Mouse (Mus musculus): Measurements from ENCODE around the gene Fam129b. TPM values are rescaled to one million over a fixed set of nuclear protein-coding genes. Genes with fewer than 3 reads are reported as not detected.
A peak's percentile ranks its signal among the peaks of the same experiment; 100 is the strongest.

Fam129b gene
- polyA plus RNA-seq, 1 experiment from 2014 or later: 47.9 TPM

DNA sequence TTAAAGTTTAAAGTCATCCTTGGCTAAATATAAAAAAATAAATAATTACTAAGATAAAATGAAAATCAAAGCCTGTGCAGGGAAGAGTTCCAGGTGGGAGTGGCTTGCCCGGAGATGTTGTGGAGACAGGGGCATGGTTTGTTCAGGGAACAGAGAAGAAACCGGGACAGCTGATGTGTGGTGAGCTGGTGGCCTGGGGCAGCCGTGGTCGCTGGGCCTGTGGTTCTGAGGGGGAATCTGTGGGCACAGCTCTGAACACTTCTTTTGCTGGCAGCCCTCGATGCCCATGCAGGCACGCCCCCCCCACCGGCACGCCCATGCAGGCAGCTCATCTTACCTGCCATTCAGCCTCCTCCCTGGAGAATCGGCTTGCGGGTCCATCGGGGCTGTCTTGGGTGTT is 71.5 kb downstream of the Fam129b start:
- 91% methylated on average over 11 of the region's 11 CpGs for WGBS
- Histone ChIP-seq H3K27me3 (ENCODE audit: low read depth, poor library complexity, severe bottlenecking) (no peaks in the 10 kb centered on the region), H3K9me3 (replicated peaks) (no peaks in the 10 kb centered on the region), H3K4me1 (0 out of 2 replicates have a peak, but pooled peaks cover 3% of the 10 kb centered on the region), H3K4me3 (no peak overlapping the region), H3K36me3 (peaks cover 43% of the 10 kb centered on the region), H3K27ac (no peak overlapping the region)
- no peak for DNase-seq (ENCODE audit: low spot score)

DNA sequence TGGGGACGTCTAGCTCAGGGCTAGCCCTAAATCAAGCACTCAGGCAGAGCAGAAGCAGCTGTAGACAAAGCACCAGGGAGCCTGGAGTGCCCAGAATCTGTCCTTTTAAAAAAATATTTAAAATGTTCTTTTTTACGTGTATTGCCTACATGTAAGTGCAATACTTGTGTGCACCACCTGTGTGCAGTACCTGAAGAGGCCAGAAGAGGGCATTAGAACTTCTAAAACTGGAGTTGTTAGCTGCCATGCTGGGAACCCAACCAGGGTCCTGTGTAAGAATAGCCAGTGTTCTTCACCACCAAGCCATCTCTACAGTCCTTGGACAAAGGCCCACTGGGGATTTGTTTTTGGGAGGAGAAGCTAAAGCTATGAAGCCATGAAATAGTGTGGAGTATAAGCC is 78.7 kb downstream of the Fam129b start:
- Histone ChIP-seq H3K27me3 (ENCODE audit: low read depth, poor library complexity, severe bottlenecking) (no peaks in the 10 kb centered on the region), H3K36me3 (peaks cover 50% of the 10 kb centered on the region), H3K27ac (no peak overlapping the region), H3K9me3 (replicated peaks) (no peaks in the 10 kb centered on the region), H3K4me3 (no peak overlapping the region), H3K4me1 (no peaks in the 10 kb centered on the region; the same call in 1 of the 2 replicates)
- DNase-seq (ENCODE audit: low spot score): no peak
- WGBS: 92% methylated on average over 2 of the region's 2 CpGs

DNA sequence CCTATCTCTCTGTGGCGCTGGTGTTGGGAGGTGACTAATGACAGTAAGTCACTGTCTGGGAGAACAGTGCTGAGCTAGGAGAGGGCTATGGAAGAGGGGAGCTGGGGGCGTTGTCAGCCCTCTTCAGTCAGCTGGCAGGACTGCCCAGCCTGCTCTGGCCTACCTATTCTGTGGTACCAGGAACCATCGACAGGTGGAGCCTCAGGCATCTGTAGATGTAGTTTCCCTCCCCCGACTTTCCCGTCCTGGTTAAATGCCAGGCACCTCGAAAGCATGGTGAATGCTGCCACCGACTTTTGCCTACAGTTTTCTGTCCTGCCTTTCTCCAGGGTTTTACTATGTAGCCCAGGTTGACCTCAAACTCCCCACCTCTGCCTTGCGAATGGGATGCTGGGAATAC is 81.4 kb downstream of the Fam129b start:
- Histone ChIP-seq H3K4me3 (no peak overlapping the region), H3K27me3 (ENCODE audit: low read depth, poor library complexity, severe bottlenecking) (no peaks in the 10 kb centered on the region), H3K9me3 (replicated peaks) (no peaks in the 10 kb centered on the region), H3K27ac (no peak overlapping the region), H3K36me3 (peaks cover 38% of the 10 kb centered on the region), H3K4me1 (peaks cover 11% of the 10 kb centered on the region)
- 61% methylated on average over 8 of the region's 8 CpGs for WGBS
- no peak for DNase-seq (ENCODE audit: low spot score)

DNA sequence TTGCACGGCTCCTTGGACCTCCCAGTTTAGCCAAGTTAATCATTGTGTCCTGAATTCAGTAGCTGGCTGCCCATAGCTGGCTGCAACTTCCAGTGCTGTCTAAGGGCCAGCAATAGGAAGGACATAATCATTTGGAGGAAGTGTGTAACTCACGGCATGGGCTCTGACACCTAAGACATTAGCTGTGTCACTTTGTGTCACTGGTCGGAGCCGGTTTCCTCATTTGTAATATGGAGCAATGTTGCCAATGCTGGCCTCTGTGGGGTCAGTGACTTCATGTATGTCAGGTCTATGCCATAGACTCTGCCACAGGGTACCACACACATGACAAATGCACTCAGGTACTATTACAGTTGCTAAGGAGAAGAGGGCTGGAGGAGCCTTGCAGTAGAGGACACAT is 84.4 kb downstream of the Fam129b start:
- H3K27me3 ChIP-seq (ENCODE audit: low read depth, poor library complexity, severe bottlenecking): no peaks in the 10 kb centered on the region
- H3K4me3 ChIP-seq: peak overlapping the region; percentile 14; the same call in 1 of the 2 replicates
- H3K9me3 ChIP-seq (replicated peaks): no peaks in the 10 kb centered on the region
- WGBS: 93% methylated on average over 4 of the region's 4 CpGs
- DNase-seq (ENCODE audit: low spot score): no peak
- peaks cover 37% of the 10 kb centered on the region for H3K4me1 ChIP-seq
- H3K36me3 ChIP-seq: peaks cover 44% of the 10 kb centered on the region
- no peak overlapping the region for H3K27ac ChIP-seq

DNA sequence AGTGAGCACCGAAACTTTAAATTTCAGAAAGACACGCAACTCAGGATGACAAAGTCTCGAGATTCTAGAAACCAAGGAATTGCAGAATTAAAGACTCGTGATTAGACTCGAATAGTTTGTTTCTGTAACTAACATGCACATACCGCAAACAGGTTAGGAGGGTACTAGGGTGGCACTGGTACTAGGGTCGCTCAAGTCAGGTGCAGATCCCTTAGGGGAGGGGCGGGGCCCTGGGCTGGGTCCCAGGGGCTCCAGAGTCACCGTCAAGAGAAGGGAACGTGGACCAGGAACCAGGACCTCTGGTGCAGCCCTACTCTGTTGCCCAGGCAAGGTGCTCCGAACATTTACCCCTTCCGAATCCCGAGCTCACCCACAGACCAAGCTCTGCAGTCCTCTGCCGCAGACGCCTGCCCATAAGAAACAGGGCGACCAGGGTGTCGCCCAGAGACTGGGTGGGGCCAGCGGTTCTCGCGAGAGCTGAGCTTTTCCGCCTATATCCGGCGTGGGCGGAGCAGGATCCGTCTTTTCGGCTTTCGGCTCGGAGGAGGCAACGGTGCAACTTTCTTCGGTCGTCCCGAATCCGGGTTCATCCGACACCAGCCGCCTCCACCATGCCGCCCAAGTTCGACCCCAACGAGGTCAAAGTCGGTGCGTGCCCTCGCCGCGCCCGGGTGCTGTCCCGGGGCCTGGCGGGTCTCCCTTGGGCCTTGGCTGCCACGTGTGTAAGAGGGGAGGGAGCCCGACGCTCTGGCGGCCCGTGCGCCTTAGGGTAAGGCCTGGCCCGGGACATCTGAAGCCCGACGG is 85.5 kb downstream of the Fam129b start, which contains the start of the genes Rpl12 and Lrsam1:
Gene Rpl12 (plus strand): TSS at position 368 of the 804 bp plus-strand sequence.
Gene Lrsam1 (minus strand): TSS at position 423 of the 804 bp plus-strand sequence.
- Histone ChIP-seq H3K4me1 (peaks cover 46% of the 10 kb centered on the region), H3K27ac (peak within 1 kb of the TSS; percentile 96), H3K36me3 (peaks cover 39% of the 10 kb centered on the region), H3K27me3 (ENCODE audit: low read depth, poor library complexity, severe bottlenecking) (no peaks in the 10 kb centered on the region), H3K4me3 (peak within 1 kb of the TSS; percentile 71), H3K9me3 (replicated peaks) (no peaks in the 10 kb centered on the region)
- peak; percentile 95 for DNase-seq (ENCODE audit: low spot score)
- 3% methylated on average over 55 of the region's 55 CpGs for WGBS

DNA sequence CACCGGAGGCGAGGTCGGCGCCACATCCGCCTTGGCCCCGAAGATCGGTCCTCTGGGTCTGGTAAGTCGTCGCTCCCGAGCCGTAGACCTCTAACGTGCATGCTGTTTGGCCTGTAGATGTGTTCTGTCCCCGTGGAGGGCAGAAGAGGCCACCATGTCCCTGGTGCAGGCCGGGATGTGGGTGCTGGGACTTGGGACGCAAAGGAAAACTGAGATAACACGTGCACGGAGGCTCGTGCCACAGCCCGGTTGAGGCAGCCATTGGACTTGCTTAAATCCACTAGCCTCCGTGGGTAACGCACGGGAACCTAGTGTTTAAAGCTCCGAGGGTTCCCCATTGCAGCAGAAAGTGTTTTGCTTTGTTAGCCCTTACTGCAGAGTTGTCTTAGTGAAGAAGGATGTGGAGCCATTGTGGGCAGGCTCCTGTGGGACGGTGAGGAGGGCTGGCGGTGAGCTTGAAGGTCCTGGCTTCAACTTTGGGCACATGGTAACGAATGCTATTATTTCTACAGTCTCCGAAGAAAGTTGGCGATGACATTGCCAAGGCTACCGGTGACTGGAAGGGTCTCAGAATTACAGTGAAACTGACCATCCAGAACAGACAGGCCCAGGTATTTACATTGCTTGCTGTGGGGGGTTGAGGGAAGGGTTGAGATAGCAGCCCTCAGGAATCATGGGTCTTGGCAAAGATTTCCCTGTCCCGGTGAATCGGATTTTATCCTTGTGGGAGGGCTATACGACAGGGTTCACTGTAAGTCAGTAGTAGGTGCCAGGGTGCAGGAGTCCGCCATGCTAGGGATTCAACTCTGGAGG is 86.4 kb downstream of the Fam129b start:
- Histone ChIP-seq H3K4me3 (peak overlapping the region; percentile 71), H3K36me3 (peaks cover 32% of the 10 kb centered on the region), H3K27me3 (ENCODE audit: low read depth, poor library complexity, severe bottlenecking) (no peaks in the 10 kb centered on the region), H3K4me1 (peaks cover 53% of the 10 kb centered on the region), H3K9me3 (replicated peaks) (no peaks in the 10 kb centered on the region), H3K27ac (peak overlapping the region; percentile 96)
- DNase-seq (ENCODE audit: low spot score): peak; percentile 57
- under 1% methylated on average over 33 of the region's 33 CpGs for WGBS

DNA sequence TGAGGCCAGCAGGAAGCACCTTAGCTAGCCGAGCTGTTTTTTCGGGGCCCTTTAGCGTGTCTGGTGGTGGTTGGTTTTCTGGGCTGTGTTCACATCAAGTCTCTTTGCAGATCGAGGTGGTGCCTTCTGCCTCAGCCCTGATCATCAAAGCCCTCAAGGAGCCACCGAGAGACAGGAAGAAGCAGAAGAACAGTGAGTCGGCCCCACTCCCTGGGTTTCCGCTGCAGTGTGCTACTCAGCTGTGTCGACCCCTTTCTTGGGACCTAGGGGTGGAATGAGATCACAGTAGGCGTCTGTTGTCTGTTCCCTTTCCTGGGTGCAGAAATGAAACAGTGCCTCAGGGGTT is 86.9 kb downstream of the Fam129b start:
- WGBS: 7% methylated on average over 9 of the region's 9 CpGs
- Histone ChIP-seq H3K4me1 (peaks cover 59% of the 10 kb centered on the region), H3K9me3 (replicated peaks) (no peaks in the 10 kb centered on the region), H3K36me3 (peaks cover 31% of the 10 kb centered on the region), H3K27me3 (ENCODE audit: low read depth, poor library complexity, severe bottlenecking) (no peaks in the 10 kb centered on the region), H3K27ac (peak overlapping the region; percentile 96), H3K4me3 (peak overlapping the region; percentile 71)
- DNase-seq (ENCODE audit: low spot score): no peak

DNA sequence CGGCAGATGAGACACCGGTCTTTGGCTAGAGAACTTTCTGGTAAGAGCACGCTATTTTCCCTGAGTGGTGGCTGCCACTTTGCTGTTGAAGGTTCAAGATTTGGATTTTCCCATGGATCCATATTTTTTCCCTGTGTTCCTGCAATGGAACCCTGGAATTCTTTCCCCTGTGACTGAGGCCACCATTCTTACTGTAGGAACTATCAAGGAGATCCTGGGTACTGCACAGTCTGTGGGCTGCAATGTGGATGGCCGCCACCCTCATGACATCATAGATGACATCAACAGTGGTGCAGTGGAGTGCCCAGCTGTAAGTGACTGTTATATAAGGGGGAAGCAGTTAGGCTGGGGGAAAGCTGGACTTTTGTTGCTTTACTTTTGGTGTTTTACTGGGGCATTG is 87.6 kb downstream of the Fam129b start:
- Histone ChIP-seq H3K4me3 (peak overlapping the region; percentile 71), H3K27me3 (ENCODE audit: low read depth, poor library complexity, severe bottlenecking) (no peaks in the 10 kb centered on the region), H3K27ac (0 out of 2 replicates have a peak overlapping the region, but pooled peaks have one; percentile 9), H3K36me3 (peaks cover 31% of the 10 kb centered on the region), H3K9me3 (replicated peaks) (no peaks in the 10 kb centered on the region), H3K4me1 (peaks cover 62% of the 10 kb centered on the region)
- DNase-seq (ENCODE audit: low spot score): no peak
- WGBS: 71% methylated on average over 4 of the region's 4 CpGs

DNA sequence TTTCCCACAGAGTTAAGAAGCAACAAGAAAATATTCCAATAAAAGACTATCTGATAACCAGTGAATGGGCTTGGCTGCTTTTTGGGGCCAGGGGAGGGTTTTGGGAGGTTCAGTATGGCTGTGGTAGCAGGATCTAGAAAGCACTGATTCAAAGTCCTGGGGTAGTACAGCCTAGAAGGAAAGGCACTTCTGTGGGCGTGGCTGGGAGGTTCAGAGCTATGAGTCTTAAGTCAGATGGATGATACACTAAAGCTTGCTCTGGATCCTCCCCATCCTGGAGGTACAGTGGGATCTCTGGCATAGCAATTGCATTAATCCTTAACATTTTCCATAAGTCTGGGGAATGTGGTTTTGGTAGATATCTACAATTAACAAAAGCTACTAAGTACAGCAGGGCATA is 88.1 kb downstream of the Fam129b start:
- H3K4me3 ChIP-seq: peak overlapping the region; percentile 71
- 0 out of 2 replicates have a peak overlapping the region, but pooled peaks have one; percentile 9 for H3K27ac ChIP-seq
- H3K9me3 ChIP-seq (replicated peaks): no peaks in the 10 kb centered on the region
- no peaks in the 10 kb centered on the region for H3K27me3 ChIP-seq (ENCODE audit: low read depth, poor library complexity, severe bottlenecking)
- peaks cover 31% of the 10 kb centered on the region for H3K36me3 ChIP-seq
- H3K4me1 ChIP-seq: peaks cover 62% of the 10 kb centered on the region
- no peak for DNase-seq (ENCODE audit: low spot score)
- 85% methylated on average over 1 of the region's 1 CpGs for WGBS

DNA sequence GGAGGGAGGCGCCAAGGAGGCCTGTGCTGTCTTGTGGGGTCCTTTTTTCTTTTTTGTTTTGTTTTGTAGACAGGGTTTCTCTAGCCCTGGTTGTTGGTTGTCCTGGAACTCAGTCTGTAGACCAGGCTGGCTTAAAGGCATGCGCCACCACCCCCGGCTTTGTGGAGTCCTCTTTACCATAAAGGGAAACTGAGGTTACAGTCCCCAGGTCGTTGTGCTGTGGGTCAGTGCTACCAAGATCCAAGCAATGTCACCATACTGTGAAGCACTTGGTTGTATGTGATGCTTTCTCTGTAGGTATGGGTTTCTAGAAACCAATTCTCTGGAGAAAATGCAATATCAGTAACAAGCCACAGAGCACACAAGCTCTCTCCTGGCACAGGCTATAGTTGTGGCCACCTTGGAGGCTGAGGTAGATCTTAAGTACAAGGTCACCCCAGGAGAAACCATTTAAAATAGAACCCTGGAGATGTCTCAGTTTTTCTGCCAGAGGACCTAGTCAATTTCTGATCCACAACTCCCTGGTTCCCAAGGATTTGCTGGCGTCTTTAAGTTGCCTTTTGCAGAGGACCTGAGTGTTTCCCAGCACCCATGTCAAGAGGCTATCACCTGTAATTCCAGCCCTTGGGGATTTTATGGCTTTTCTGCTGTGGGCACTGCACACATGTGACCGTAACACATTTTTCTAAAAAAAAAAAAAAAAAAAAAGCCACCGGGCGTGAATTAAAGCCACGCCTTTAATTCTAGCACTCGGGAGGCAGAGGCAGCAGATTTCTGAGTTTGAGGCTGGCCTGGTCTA is 88.9 kb downstream of the Fam129b start:
- Histone ChIP-seq H3K4me1 (peaks cover 62% of the 10 kb centered on the region), H3K27me3 (ENCODE audit: low read depth, poor library complexity, severe bottlenecking) (no peaks in the 10 kb centered on the region), H3K27ac (no peak overlapping the region), H3K9me3 (replicated peaks) (no peaks in the 10 kb centered on the region), H3K36me3 (peaks cover 31% of the 10 kb centered on the region), H3K4me3 (peak overlapping the region; percentile 71; the same call in 1 of the 2 replicates)
- no peak for DNase-seq (ENCODE audit: low spot score)
- WGBS: 25% methylated on average over 10 of the region's 10 CpGs

DNA sequence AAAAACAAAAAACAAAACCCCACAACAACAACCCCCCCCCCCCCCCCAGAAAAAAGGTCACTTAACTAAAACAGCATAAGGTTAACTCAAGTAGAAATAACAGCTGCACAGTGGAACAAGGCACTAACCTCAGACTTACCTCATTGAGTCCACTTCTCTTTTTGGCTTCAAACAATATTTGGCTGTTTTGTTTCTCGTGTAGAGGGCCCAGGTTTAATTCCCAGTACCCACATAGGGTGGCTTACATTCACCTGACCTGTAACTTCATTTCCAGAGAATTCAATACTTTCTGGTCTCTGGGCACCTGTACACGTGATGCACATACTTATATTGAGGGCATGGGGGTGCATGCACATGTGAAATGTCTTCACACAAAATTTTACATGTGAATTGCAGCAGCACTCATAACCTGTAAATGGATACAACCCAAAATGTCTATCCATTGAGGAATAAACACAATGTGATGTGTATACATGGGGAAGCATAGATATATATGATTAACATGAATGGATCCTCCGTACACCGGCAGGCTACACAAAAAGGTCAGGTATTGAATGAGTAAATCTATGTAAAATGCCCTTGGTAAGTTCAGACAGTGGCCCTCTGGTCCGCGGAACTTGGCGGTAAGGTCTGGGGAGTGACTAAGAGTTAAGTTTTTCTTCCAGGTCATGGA is 89.7 kb downstream of the Fam129b start:
- peak overlapping the region; percentile 68 for H3K4me3 ChIP-seq
- H3K27me3 ChIP-seq (ENCODE audit: low read depth, poor library complexity, severe bottlenecking): no peaks in the 10 kb centered on the region
- peaks cover 58% of the 10 kb centered on the region for H3K4me1 ChIP-seq

DNA sequence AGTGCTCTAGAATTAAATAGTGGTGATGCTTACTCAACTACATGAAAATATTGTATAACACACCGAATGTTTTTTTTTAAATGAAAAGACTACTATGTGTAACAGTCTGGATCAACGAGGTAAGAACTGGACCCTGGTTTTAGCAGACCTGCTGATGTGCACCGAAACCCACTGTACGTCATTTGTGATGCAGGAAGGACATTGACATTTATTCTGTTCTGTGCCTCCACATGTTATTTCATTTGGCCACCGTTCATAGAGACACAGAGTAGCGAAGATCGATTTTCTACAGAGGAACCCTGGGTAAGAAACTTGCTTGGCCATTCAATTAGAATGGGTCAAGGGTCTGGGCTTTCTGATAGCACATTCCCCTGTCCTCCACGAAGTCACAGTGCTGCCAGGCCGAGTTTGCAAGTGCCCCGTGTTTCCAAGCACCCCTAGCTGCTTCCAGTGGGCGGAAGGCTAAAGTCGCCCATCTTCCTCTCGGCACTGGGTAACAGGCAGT is 90.3 kb downstream of the Fam129b start:
- no peak for DNase-seq (ENCODE audit: low spot score)
- no peaks in the 10 kb centered on the region for H3K9me3 ChIP-seq (replicated peaks)
- peaks cover 52% of the 10 kb centered on the region for H3K4me1 ChIP-seq
- H3K36me3 ChIP-seq: peaks cover 31% of the 10 kb centered on the region
- H3K27me3 ChIP-seq (ENCODE audit: low read depth, poor library complexity, severe bottlenecking): no peaks in the 10 kb centered on the region
- peak overlapping the region; percentile 92 for H3K27ac ChIP-seq
- H3K4me3 ChIP-seq: peak overlapping the region; percentile 68
- WGBS: 11% methylated on average over 13 of the region's 13 CpGs

More for the DNA sequence above, 89.7 kb downstream of the Fam129b start:
- H3K36me3 ChIP-seq: peaks cover 31% of the 10 kb centered on the region
- DNase-seq (ENCODE audit: low spot score): no peak
- H3K27ac ChIP-seq: no peak overlapping the region
- no peaks in the 10 kb centered on the region for H3K9me3 ChIP-seq (replicated peaks)
- WGBS: 22% methylated on average over 7 of the region's 7 CpGs
